Mouse (Mus musculus) WW6 (cell line): ENCODE results near the gene Elmo1.
"Not testable (repeated sequence)": the region's sequence is repeated elsewhere in the genome, so short reads cannot be mapped to it uniquely, and the experiment has no call there.

Source experiments
- DNase-seq: peaks from one replicate; pipeline ENCODE4 v3.0.0-alpha.2; 2013; ENCODE audit warnings: low read depth, low spot score

Gene Elmo1

GRCm38 (mm10) chr13:20606891-20607290, 516.5 kb downstream of the Elmo1 start:
- no peak for DNase-seq

DNA sequence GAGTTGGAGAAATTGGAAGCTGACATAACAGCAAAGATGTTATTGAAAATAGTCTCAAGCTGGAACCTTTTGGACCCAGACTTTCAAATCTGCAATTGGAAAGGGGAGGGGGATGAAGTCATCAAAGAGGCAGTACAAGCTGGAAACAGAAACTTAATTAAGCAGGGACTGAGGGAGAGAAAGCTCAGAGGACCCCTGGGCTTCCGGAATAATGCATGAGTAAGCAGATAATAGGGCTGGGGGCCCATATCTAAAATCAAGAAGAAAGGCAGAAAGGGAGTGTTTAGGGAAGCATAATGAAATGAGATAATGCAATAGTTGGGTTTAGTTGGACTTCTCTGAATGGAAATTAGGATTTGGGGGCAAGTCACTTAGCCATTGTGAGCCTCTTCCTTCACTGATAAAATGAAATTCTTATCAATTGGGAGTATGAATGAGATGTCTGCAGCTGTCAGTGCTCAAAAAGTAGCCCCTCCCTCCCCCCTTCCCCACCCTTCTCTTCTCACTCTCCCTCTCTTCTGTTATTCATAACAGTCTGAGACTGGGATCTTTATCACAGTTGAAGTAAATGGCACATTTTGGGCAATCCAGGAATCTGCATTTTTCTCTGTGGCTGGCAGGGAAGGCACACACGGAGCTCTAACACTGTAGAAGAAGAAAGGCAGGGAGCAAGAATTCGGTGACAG, 518.8 kb downstream of the Elmo1 start:
- no peak for DNase-seq

DNA sequence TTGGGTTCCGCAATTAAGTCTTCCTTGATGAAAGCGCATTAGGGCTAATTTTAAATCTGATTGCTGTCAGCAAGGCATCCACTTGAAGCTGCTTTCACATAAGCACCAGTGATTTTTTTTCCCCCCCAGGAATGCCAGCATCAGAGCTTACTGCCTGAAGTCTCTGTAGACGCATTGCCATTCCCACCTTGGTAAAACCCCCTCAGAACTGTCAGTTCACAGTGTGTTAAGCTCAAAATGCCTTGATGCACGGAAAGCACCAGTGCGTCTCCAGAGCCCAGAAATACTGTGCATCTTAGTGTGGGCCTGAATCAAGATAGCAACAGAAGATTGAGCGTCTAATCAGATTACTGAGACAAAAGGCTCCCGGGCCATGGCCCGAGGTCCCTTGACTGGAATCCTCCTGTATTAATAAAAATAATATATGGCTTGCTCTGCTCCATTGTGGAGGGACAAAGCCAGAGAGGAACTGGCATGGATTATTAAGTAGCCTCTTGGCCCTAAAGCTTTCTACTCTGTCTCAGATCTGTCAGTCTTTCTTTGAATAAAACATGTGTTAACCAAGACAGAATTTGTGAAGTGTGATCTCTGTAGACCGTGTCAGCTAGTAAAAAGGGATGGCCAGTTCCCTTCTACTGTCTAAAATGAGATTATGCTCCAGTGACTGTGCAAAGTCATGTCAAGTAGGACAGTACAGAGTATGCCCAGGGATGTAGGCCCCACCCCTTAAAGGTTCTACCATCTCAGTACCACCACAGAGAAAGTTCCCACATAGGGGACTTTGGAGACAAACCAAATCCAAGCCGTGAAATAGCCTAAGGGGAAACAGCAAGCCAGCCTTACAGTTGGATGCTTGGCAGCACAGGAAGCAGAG, 525.4 kb downstream of the Elmo1 start:
- DNase-seq, result no peak

GRCm38 (mm10) chr13:20619946-20620345, 529.5 kb downstream of the Elmo1 start:
- DNase-seq, result no peak

DNA sequence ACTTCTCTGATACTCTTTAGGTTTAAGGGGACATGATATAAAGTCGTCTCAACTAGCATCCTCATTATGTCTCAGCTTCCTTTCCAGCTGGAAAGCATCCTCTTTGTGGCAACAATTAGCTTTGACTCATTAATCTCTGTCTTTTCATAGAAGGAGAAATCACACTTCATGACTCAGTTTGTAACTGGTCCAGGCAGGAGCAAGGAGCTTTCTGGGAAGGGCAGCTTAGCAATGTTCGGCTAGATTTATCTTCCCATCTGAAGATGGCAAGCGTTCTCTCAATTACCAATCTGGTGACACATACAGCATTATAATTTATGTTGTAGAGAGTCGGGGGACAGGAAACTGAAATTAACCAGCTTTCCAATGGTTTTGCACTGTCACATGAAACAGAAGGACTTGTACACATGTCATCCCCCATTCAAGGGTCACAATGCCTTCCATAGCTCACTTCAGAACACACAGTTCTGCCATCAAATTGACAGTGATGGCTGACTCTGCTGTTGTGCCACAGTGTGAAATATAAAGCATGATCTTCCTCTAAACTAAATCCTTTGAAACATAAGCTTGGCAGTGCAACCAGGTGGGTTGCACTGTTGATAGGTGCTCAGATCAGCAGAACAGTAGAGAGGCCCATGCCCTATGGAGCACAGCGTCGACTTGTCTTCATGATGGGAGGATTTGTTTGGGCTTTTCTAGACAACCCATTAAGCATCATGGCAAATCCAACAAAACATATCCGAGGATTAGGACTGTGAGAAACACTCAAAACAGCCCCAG, 532.9 kb downstream of the Elmo1 start:
- no peak for DNase-seq

- DNase-seq, result no peak
These were observed 537.4 kb downstream of the Elmo1 start for GRCm38 (mm10) chr13:20627796-20628195.

DNA sequence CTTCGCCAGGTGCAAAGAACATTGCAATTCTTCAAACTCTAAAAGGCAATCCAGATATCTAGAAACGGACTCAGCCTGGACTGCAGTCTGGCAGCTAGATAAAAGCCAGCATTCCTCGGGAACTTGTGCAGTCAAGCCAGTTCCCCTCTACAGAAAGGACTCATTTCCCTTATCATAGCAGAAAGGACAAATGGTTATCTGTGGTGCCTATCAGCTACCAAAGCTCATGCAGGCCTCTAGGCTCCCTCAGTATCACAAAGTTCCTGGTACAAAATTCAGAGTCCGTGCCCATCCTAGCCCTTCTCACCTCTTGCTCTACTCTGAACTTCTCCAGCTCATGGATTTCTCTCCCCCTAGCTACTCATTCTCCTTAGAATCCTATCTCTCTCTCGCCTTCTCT, 542.1 kb downstream of the Elmo1 start:
- no peak for DNase-seq

GRCm38 (mm10) chr13:20634679-20635078, 544.3 kb downstream of the Elmo1 start:
- DNase-seq, result not testable (repeated sequence)

- no peak for DNase-seq
These were observed 545.2 kb downstream of the Elmo1 start for GRCm38 (mm10) chr13:20635646-20636045.
